Mouse (Mus musculus) forebrain, embryonic 14.5 days (tissue): ENCODE data around the gene Armt1. TPM values are rescaled to one million over a fixed set of nuclear protein-coding genes. Genes with fewer than 3 reads are reported as not detected.

ENCODE experiments used
- ATAC-seq: fragments of 200-750 bp; cut with Nextera tagmentation; 2 replicates; pipeline ENCODE4 v1.8.0; 2017; ENCODE audit warnings: mild to moderate bottlenecking, moderate library complexity
- DNase-seq: peaks from one replicate; pipeline ENCODE4 v3.0.0-alpha.2; 2015; ENCODE audit warnings: low spot score
- H3K27ac ChIP-seq: fragments of 300-500 bp; sonication (generic); 2 replicates; pipeline ENCODE4 v1.5.1; 2014; ENCODE audit warnings: low read depth, mild to moderate bottlenecking, control low read depth, low read length, moderate library complexity
- H3K27me3 ChIP-seq: fragments of 300-500 bp; sonication (generic); replicated peaks from 2 replicates; pipeline ENCODE4 v1.6.1; 2014; ENCODE audit warnings: low read length, control low read depth, mixed read lengths; ENCODE audit not compliant: control insufficient read depth, insufficient read depth
- H3K36me3 ChIP-seq: fragments of 300-500 bp; sonication (generic); 2 replicates; pipeline ENCODE4 v1.6.1; 2014; ENCODE audit warnings: low read length, control low read depth; ENCODE audit not compliant: control insufficient read depth, insufficient read depth
- H3K4me1 ChIP-seq: fragments of 300-500 bp; sonication (generic); 2 replicates; pipeline ENCODE4 v1.6.1; 2014; ENCODE audit warnings: antibody characterized with exemption, low read length, control low read depth; ENCODE audit not compliant: control insufficient read depth, insufficient read depth
- H3K4me2 ChIP-seq: fragments of 300-500 bp; sonication (generic); 2 replicates; pipeline ENCODE4 v1.6.1; 2014; ENCODE audit warnings: mild to moderate bottlenecking, control low read depth, low read length
- H3K4me3 ChIP-seq: fragments of 300-500 bp; sonication (generic); 2 replicates; pipeline ENCODE4 v1.5.1; 2014; ENCODE audit warnings: low read depth, low read length, control low read depth
- H3K9ac ChIP-seq: fragments of 300-500 bp; sonication (generic); 2 replicates; pipeline ENCODE4 v1.6.1; 2014; ENCODE audit warnings: mild to moderate bottlenecking, low read length, control low read depth, moderate library complexity
- H3K9me3 ChIP-seq: fragments of 300-500 bp; sonication (generic); replicated peaks from 2 replicates; pipeline ENCODE4 v1.6.1; 2016; ENCODE audit warnings: low read length, control low read depth, mixed read lengths; ENCODE audit not compliant: control insufficient read depth
- WGBS: fragments of 180-500 bp; shearing (Covaris S2); extraction: QIAGEN DNeasy Blood & Tissue Kit; methylation state at CpG from one replicate; pipeline ENCODE4 v1.1.7; 2014; 5-methylcytosine and 5-hydroxymethylcytosine counted together
- polyA plus RNA-seq: library from polyadenylated mRNA; unstranded; fragments of >200 nt; fragmentation: Nextera tagmentation; extraction: Ambion mirVana; gene quantifications from 2 replicates; pipeline ENCODE4 v1.2.1, GENCODE M21; 2014

Gene Armt1
- polyA plus RNA-seq, 1 experiment from 2014 or later, result 14.7 TPM

DNA sequence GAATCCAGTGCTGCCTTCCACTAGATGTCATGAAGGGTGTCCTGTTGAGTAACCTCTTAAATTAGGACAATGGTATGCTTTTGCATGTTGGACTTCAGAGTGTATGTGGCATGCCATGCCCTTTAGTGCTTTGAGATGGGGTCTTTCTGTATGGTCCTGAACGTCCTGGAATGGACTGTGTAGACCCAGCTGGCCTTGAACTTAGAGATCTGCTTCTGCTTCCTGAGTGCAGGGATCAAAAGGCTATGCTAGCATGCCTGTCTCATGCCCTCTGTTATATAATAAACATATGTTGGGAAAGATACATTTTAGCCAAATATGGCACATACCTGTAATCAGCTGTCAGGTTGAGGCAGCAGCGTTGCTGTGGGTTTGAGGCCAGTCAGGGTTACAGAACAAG is 41.7 kb upstream of the Armt1 start:
- 75% methylated on average over 2 of the region's 2 CpGs for WGBS
- DNase-seq (no peak), ATAC-seq (no peak)
- peak overlapping the region; percentile 7; the same call in 1 of the 2 replicates for H3K4me2 ChIP-seq
- no peak overlapping the region for H3K4me3 ChIP-seq
- peak overlapping the region; percentile 37; the same call in 1 of the 2 replicates for H3K9ac ChIP-seq
- H3K27ac ChIP-seq, result no peak overlapping the region
- no peaks in the 10 kb centered on the region for H3K9me3 ChIP-seq
- peaks cover 21% of the 10 kb centered on the region for H3K4me1 ChIP-seq
- no peaks in the 10 kb centered on the region for H3K27me3 ChIP-seq
- H3K36me3 ChIP-seq, result peaks cover 17% of the 10 kb centered on the region; the same call in 1 of the 2 replicates

DNA sequence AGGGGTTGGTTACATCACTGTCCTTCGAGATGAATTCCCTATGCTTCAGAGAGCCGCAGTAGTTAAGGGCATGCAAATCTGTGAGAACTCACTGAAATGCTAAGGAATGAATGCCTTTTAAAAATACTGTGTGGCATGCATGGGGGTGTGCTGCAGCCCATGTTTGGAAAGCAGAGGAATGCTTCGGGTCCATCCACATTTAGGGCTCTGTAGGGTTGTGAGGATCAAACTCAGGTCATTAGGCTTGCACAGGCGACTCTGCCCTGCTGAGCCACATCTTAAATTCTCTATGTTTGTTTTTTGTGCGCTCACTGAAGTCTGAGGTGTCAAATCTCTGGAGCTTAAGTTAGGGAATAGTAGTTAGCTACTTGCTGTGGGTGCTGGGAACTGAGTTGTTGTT is 41.2 kb upstream of the Armt1 start:
- H3K36me3 ChIP-seq, result peaks cover 18% of the 10 kb centered on the region; the same call in 1 of the 2 replicates
- H3K4me3 ChIP-seq, result no peak overlapping the region
- no peak overlapping the region for H3K4me2 ChIP-seq
- peaks cover 21% of the 10 kb centered on the region for H3K4me1 ChIP-seq
- no peak overlapping the region for H3K27ac ChIP-seq
- no peaks in the 10 kb centered on the region for H3K27me3 ChIP-seq
- 76% methylated on average over 5 of the region's 5 CpGs for WGBS
- no peaks in the 10 kb centered on the region for H3K9me3 ChIP-seq
- DNase-seq (no peak), ATAC-seq (no peak)
- no peak overlapping the region for H3K9ac ChIP-seq

GRCm38 (mm10) chr10:4391851-4392250 is 40.4 kb upstream of the Armt1 start:
- 53% methylated on average over 6 of the region's 6 CpGs for WGBS
- ATAC-seq, result no peak
- H3K4me1 ChIP-seq, result peaks cover 21% of the 10 kb centered on the region
- peak; percentile 22 for DNase-seq
- H3K9ac ChIP-seq, result no peak overlapping the region
- H3K27me3 ChIP-seq, result no peaks in the 10 kb centered on the region
- 0 out of 2 replicates have a peak, but pooled peaks cover 2% of the 10 kb centered on the region for H3K9me3 ChIP-seq
- H3K36me3 ChIP-seq, result peaks cover 19% of the 10 kb centered on the region; the same call in 1 of the 2 replicates
- H3K4me2 ChIP-seq, result no peak overlapping the region
- H3K27ac ChIP-seq, result no peak overlapping the region
- H3K4me3 ChIP-seq, result no peak overlapping the region

GRCm38 (mm10) chr10:4395321-4395720 is 36.9 kb upstream of the Armt1 start:
- 93% methylated on average over 3 of the region's 3 CpGs for WGBS
- Histone ChIP-seq H3K27me3 (no peaks in the 10 kb centered on the region), H3K36me3 (peaks cover 30% of the 10 kb centered on the region), H3K4me2 (no peak overlapping the region), H3K4me3 (no peak overlapping the region), H3K4me1 (peaks cover 5% of the 10 kb centered on the region; the same call in 1 of the 2 replicates), H3K27ac (no peak overlapping the region), H3K9me3 (0 out of 2 replicates have a peak, but pooled peaks cover 3% of the 10 kb centered on the region), H3K9ac (no peak overlapping the region)
- no peak for ATAC-seq
- no peak for DNase-seq

GRCm38 (mm10) chr10:4398058-4398457 is 34.2 kb upstream of the Armt1 start:
- peaks cover 33% of the 10 kb centered on the region for H3K36me3 ChIP-seq
- no peak overlapping the region for H3K4me3 ChIP-seq
- H3K9me3 ChIP-seq, result 0 out of 2 replicates have a peak, but pooled peaks cover 3% of the 10 kb centered on the region
- WGBS, result 87% methylated on average over 5 of the region's 5 CpGs
- DNase-seq (no peak), ATAC-seq (no peak)
- no peak overlapping the region for H3K4me2 ChIP-seq
- no peaks in the 10 kb centered on the region for H3K4me1 ChIP-seq
- no peak overlapping the region for H3K9ac ChIP-seq
- no peak overlapping the region for H3K27ac ChIP-seq
- H3K27me3 ChIP-seq, result no peaks in the 10 kb centered on the region

GRCm38 (mm10) chr10:4404895-4405491 is 27.3 kb upstream of the Armt1 start:
- Histone ChIP-seq H3K27ac (no peak overlapping the region), H3K4me2 (no peak overlapping the region), H3K9ac (no peak overlapping the region), H3K4me1 (no peaks in the 10 kb centered on the region), H3K27me3 (no peaks in the 10 kb centered on the region), H3K36me3 (peaks cover 49% of the 10 kb centered on the region), H3K4me3 (no peak overlapping the region), H3K9me3 (no peaks in the 10 kb centered on the region)
- WGBS, result 58% methylated on average over 5 of the region's 5 CpGs
- DNase-seq (peak; percentile 92), ATAC-seq (peak; percentile 64)

- Histone ChIP-seq H3K9ac (no peak overlapping the region), H3K36me3 (peaks cover 54% of the 10 kb centered on the region), H3K27me3 (no peaks in the 10 kb centered on the region), H3K9me3 (no peaks in the 10 kb centered on the region), H3K4me1 (no peaks in the 10 kb centered on the region), H3K4me2 (no peak overlapping the region), H3K4me3 (no peak overlapping the region), H3K27ac (no peak overlapping the region)
- DNase-seq (no peak), ATAC-seq (0 out of 2 replicates have a peak, but pooled peaks have one; percentile 1)
- WGBS, result 92% methylated on average over 5 of the region's 5 CpGs
Observed at GRCm38 (mm10) chr10:4405511-4405910, 26.8 kb upstream of the Armt1 start.

DNA sequence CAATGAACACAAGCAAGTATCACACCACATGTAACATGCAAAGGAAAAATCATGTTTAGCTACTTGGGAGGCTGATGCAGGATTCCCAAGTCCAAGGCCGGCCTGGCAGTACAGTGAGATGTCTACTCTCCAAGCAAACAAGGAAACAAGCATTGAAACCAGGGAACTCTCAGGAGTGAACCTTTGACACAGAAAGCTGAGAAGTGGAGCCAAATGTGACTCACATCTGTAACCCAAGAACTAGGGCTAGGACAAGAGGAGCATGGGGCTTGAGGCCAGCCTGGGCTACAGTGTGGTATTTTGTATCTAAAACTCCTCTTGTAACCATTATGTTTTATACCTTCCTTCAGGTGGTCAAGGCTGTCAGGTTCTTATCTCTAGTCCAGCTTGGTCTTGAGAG is 25.1 kb upstream of the Armt1 start:
- 97% methylated on average over 1 of the region's 1 CpGs for WGBS
- no peaks in the 10 kb centered on the region for H3K4me1 ChIP-seq
- H3K4me3 ChIP-seq, result no peak overlapping the region
- H3K4me2 ChIP-seq, result no peak overlapping the region
- H3K9ac ChIP-seq, result no peak overlapping the region
- ATAC-seq (no peak), DNase-seq (no peak)
- no peaks in the 10 kb centered on the region for H3K27me3 ChIP-seq
- H3K36me3 ChIP-seq, result peaks cover 64% of the 10 kb centered on the region
- no peaks in the 10 kb centered on the region for H3K9me3 ChIP-seq
- no peak overlapping the region for H3K27ac ChIP-seq

- Histone ChIP-seq H3K4me3 (no peak overlapping the region), H3K4me2 (no peak overlapping the region), H3K9ac (no peak overlapping the region), H3K27ac (no peak overlapping the region), H3K9me3 (no peaks in the 10 kb centered on the region), H3K4me1 (no peaks in the 10 kb centered on the region), H3K36me3 (peaks cover 61% of the 10 kb centered on the region), H3K27me3 (no peaks in the 10 kb centered on the region)
- DNase-seq, result no peak
- ATAC-seq, result no peak
- 84% methylated on average over 8 of the region's 8 CpGs for WGBS
Observed at GRCm38 (mm10) chr10:4425245-4425644, 7.0 kb upstream of the Armt1 start.
